ENCODE assay signal across 30 mouse cellular contexts in genomic region chr2:131548330-131548729, GRCm38 (mm10). TPM values are rescaled to one million over a fixed set of nuclear protein-coding genes. Genes with fewer than 3 reads are reported as not detected.
DNase-seq lines count a peak whose midpoint lies in the region; ATAC-seq and TF ChIP-seq lines count a peak whose summit lies in the region.
"Had no signal": no experiment of that assay in that cellular context is flagged by ENCODE, and none has a peak within 500 bp of the region (broad histone marks: within the 10 kb centered on the region; RNA-seq: fewer than 3 reads in every experiment).

No protein-coding gene starts in this region.

- H3K4me3 ChIP-seq in left cerebral cortex, adult 2 months = no peak overlapping the region
- H3K4me3 ChIP-seq: embryonic facial prominence, embryonic 10.5 days; embryonic facial prominence, embryonic 15.5 days; forebrain, embryonic 10.5 days; forebrain, embryonic 15.5 days; hindbrain, embryonic 10.5 days; midbrain, embryonic 15.5 days; neural tube, embryonic 12.5 days had no signal

- DNase-seq in left cerebral cortex, adult 2 months (ENCODE audit: extremely low spot score in 1 of 2, low spot score in 2 of 2) = no peak
- DNase-seq in left cerebral cortex, adult 9 months (ENCODE audit: low spot score in 2 of 2) = no peak
- peak; percentile 88 for DNase-seq in NIH3T3 (ENCODE audit: low read depth)
- peak; percentile 58 to 59 for DNase-seq in adrenal gland, postnatal 36 days
- DNase-seq in frontal cortex, postnatal 10 days (ENCODE audit: low spot score in 2 of 2) = no peak
- no peak for DNase-seq in kidney, adult 11 months
- DNase-seq: cerebellum, adult 18-20 months; heart, postnatal 14 days; kidney, adult 2 months; kidney, postnatal 36 days; layer of hippocampus, postnatal 36 days; liver; lung, adult 2 months; lung, postnatal 14 days; right cerebral cortex, adult 18-20 months; spleen, adult 18-20 months; thymus, postnatal 14 days had no signal

- intact Hi-C loops in left cerebral cortex, adult 2 months (cut with DNase I) = loop anchor here (10.0 kb wide), 1 partner anchor 396 kb away; no protein-coding TSS in a partner anchor

- peak overlapping the region; percentile 38; the same call in 1 of the 2 replicates for H3K27ac ChIP-seq in left cerebral cortex, adult 2 months
- H3K27ac ChIP-seq: embryonic facial prominence, embryonic 10.5 days; embryonic facial prominence, embryonic 15.5 days; forebrain, embryonic 10.5 days; forebrain, embryonic 15.5 days; hindbrain, embryonic 10.5 days; liver, embryonic 14.5 days; midbrain, embryonic 15.5 days; neural tube, embryonic 12.5 days had no signal

- no peak for TF ChIP-seq CTCF in left cerebral cortex, adult 2 months (IDR thresholded peaks at IDR 0.05)

- no peak for ATAC-seq in erythroblast, adult 5-6 weeks (replicated peaks; ENCODE audit: low FRiP score, poor library complexity, severe bottlenecking)
- ATAC-seq: activated CD4-positive, CD25-positive, alpha-beta regulatory T cell, adult 4 months; forebrain, embryonic 15.5 days; hindbrain, embryonic 16.5 days; midbrain, embryonic 15.5 days had no signal

RNA-seq across cellular contexts. Expression of gene Adra1d, which starts 13.8 kb away (rescaled TPM):
- 10 to 100 TPM; 64.3 to 65.7 TPM for total RNA-seq in left cerebral cortex, adult 2 months (2021)
- 10 to 100 TPM; 20.7 to 26.7 TPM for total RNA-seq in adrenal gland, postnatal 36 days (2021)
- total RNA-seq in erythroblast, adult 5-6 weeks (2015; ENCODE audit: low replicate concordance) = not detected in 2 replicates
- total RNA-seq in erythroblast, adult 5-6 weeks (2017; ENCODE audit: low replicate concordance) = not detected in 2 replicates
- total RNA-seq: granulocyte monocyte progenitor cell, adult 5-6 weeks; MEL had no signal

RNA-seq across cellular contexts. Expression of gene Smox, which starts 57.0 kb away (rescaled TPM):
- total RNA-seq in left cerebral cortex, adult 2 months (2021) = 10 to 100 TPM; 68.9 to 80.3 TPM
- 10 to 100 TPM; 28.2 to 30.5 TPM for total RNA-seq in adrenal gland, postnatal 36 days (2021)
- total RNA-seq in erythroblast, adult 5-6 weeks (2015; ENCODE audit: low replicate concordance) = 250 and 267 TPM in 2 replicates
- total RNA-seq in erythroblast, adult 5-6 weeks (2017; ENCODE audit: low replicate concordance) = 332 and 572 TPM in 2 replicates

Comparison
In these comparisons a context has a peak if more than half of its experiments do, and no peak if none do; other contexts are left out.
1. DNase-seq: peak in NIH3T3 (single experiment) and adrenal gland, postnatal 36 days (2 of 2); none in left cerebral cortex, adult 2 months (0 of 2), left cerebral cortex, adult 9 months (0 of 2), frontal cortex, postnatal 10 days (0 of 2) and kidney, adult 11 months (single experiment).
2. RNA of gene Adra1d, which starts 13.8 kb away (total RNA-seq): 64.3 to 65.7 TPM in left cerebral cortex, adult 2 months and 20.7 to 26.7 TPM in adrenal gland, postnatal 36 days; not detected in erythroblast, adult 5-6 weeks; every median in the first group is over 10 times any median in the second.